Mouse (Mus musculus): ENCODE data around the gene Tanc2. TPM values are rescaled to one million over a fixed set of nuclear protein-coding genes. Genes with fewer than 3 reads are reported as not detected.

Tanc2 gene
- total and polyA plus RNA-seq, 3 experiments, result 0.04 to 0.18 TPM; not detected in 1

- H3K9ac ChIP-seq (ENCODE audit: control insufficient read depth, low read depth, low read length, poor library complexity, severe bottlenecking), result no peak overlapping the region
- peaks cover 2 to 3% of the 10 kb centered on the region in 2 experiments; a peak in 3 of 4 replicates for H3K27me3 ChIP-seq (ENCODE audit: control insufficient read depth in 1 of 2, insufficient read depth in 2 of 2, low read length in 2 of 2)
- no peaks in the 10 kb centered on the region for H3K9me3 ChIP-seq (replicated peaks; ENCODE audit: insufficient read depth, low read length)
- no peaks in the 10 kb centered on the region for H3K4me1 ChIP-seq (ENCODE audit: control insufficient read depth in 1 of 2, insufficient read depth in 2 of 2, low read length in 2 of 2)
- no peak overlapping the region for H3K27ac ChIP-seq (ENCODE audit: control insufficient read depth, low read depth, low read length)
- DNase-seq (ENCODE audit: low read depth, low spot score), result no peak
- no peak for TF ChIP-seq RAD21 (IDR thresholded peaks at IDR 0.05; ENCODE audit: low read depth, low read length)
- TF ChIP-seq RCOR1 (IDR thresholded peaks at IDR 0.05; ENCODE audit: low read depth, low read length), result no peak
- no peak for TF ChIP-seq ELF1 (IDR thresholded peaks at IDR 0.05; ENCODE audit: low read depth, low read length)
- no peak for TF ChIP-seq POLR2AphosphoS5 (IDR thresholded peaks at IDR 0.05; ENCODE audit: borderline replicate concordance, low read depth, low read length)
- no peak for TF ChIP-seq MAFK (IDR thresholded peaks at IDR 0.05; ENCODE audit: borderline replicate concordance, low read depth, low read length)
- TF ChIP-seq GABPA (IDR thresholded peaks at IDR 0.05; ENCODE audit: low read depth, low read length), result no peak
- no peak for TF ChIP-seq MAX (IDR thresholded peaks at IDR 0.05; ENCODE audit: low read length)
- no peak for TF ChIP-seq MYB (IDR thresholded peaks at IDR 0.05; ENCODE audit: low read depth, low read length)
- no peak for TF ChIP-seq CTCF (IDR thresholded peaks at IDR 0.05 in 2 of 3, conservative IDR thresholded peaks at IDR 0.05 in 1 of 3; ENCODE audit: control insufficient read depth in 1 of 3, insufficient read depth in 1 of 3, low read depth in 2 of 3, low read length in 3 of 3, poor library complexity in 1 of 3, severe bottlenecking in 1 of 3)
- no peak for TF ChIP-seq ZKSCAN1 (IDR thresholded peaks at IDR 0.05; ENCODE audit: low read depth, low read length)
- no peak for TF ChIP-seq HCFC1 (IDR thresholded peaks at IDR 0.05; ENCODE audit: low read depth, low read length)
- no peak for TF ChIP-seq ETS1 (IDR thresholded peaks at IDR 0.05; ENCODE audit: low read depth, low read length)
- no peak for TF ChIP-seq POLR2A (IDR thresholded peaks at IDR 0.05; ENCODE audit: control insufficient read depth in 1 of 2, insufficient read depth in 1 of 2, low read depth in 1 of 2, low read length in 2 of 2, poor library complexity in 1 of 2)
- no peak for TF ChIP-seq ZNF384 (IDR thresholded peaks at IDR 0.05; ENCODE audit: low read depth, low read length)
- TF ChIP-seq SIN3A (IDR thresholded peaks at IDR 0.05; ENCODE audit: low read length), result no peak
- TF ChIP-seq NRF1 (IDR thresholded peaks at IDR 0.05; ENCODE audit: insufficient read depth, low read depth, low read length, poor library complexity, severe bottlenecking), result no peak
- H3K79me2 ChIP-seq (ENCODE audit: control insufficient read depth, insufficient read depth, low read length, poor library complexity), result no peaks in the 10 kb centered on the region
- H3K36me3 ChIP-seq (ENCODE audit: control insufficient read depth in 1 of 2, insufficient read depth in 2 of 2, low read length in 2 of 2), result no peaks in the 10 kb centered on the region
- no peak overlapping the region for H3K4me3 ChIP-seq (ENCODE audit: control insufficient read depth in 1 of 2, insufficient read depth in 1 of 2, low read depth in 2 of 2, low read length in 2 of 2)
These were observed 89.2 kb downstream of the Tanc2 start for GRCm38 (mm10) chr11:105678996-105679395.

GRCm38 (mm10) chr11:105684747-105685146 lies 95.0 kb downstream of the Tanc2 start:
- Histone ChIP-seq H3K4me1 (ENCODE audit: control insufficient read depth in 1 of 2, insufficient read depth in 2 of 2, low read length in 2 of 2) (no peaks in the 10 kb centered on the region), H3K36me3 (ENCODE audit: control insufficient read depth in 1 of 2, insufficient read depth in 2 of 2, low read length in 2 of 2) (no peaks in the 10 kb centered on the region), H3K79me2 (ENCODE audit: control insufficient read depth, insufficient read depth, low read length, poor library complexity) (no peaks in the 10 kb centered on the region), H3K4me3 (ENCODE audit: control insufficient read depth in 1 of 2, insufficient read depth in 1 of 2, low read depth in 2 of 2, low read length in 2 of 2) (no peak overlapping the region), H3K9ac (ENCODE audit: control insufficient read depth, low read depth, low read length, poor library complexity, severe bottlenecking) (no peak overlapping the region), H3K27ac (ENCODE audit: control insufficient read depth, low read depth, low read length) (no peak overlapping the region), H3K9me3 (replicated peaks; ENCODE audit: insufficient read depth, low read length) (no peaks in the 10 kb centered on the region), H3K27me3 (ENCODE audit: control insufficient read depth in 1 of 2, insufficient read depth in 2 of 2, low read length in 2 of 2) (peaks cover 10 to 19% of the 10 kb centered on the region in 2 experiments)
- DNase-seq (ENCODE audit: low read depth, low spot score), result no peak
- TF ChIP-seq JUND (IDR thresholded peaks at IDR 0.05; ENCODE audit: low read depth, low read length) (no peak), SMC3 (IDR thresholded peaks at IDR 0.05; ENCODE audit: low read depth, low read length) (peak; percentile 28; the same call in 1 of the 2 replicates), CTCF (IDR thresholded peaks at IDR 0.05 in 2 of 3, conservative IDR thresholded peaks at IDR 0.05 in 1 of 3; ENCODE audit: control insufficient read depth in 1 of 3, insufficient read depth in 1 of 3, low read depth in 2 of 3, low read length in 3 of 3, poor library complexity in 1 of 3, severe bottlenecking in 1 of 3) (peak in 1 of 3 experiments; percentile 13; a peak in 1 of 6 replicates), NRF1 (IDR thresholded peaks at IDR 0.05; ENCODE audit: insufficient read depth, low read depth, low read length, poor library complexity, severe bottlenecking) (no peak), RAD21 (IDR thresholded peaks at IDR 0.05; ENCODE audit: low read depth, low read length) (peak; percentile 38)

Data from MEL (cell line).